Mouse (Mus musculus) B cell, adult 2 months (primary cell): ENCODE results near the gene Furin.

Experiments used
- DNase-seq, 2 experiments: peaks; one replicate each; pipeline ENCODE4 v3.0.0; 2022

Furin gene

GRCm38 (mm10) chr7:80370649-80371040 lies 34.6 kb downstream of the Furin start:
- DNase-seq: peak; percentile 84 to 85

- DNase-seq: no peak
Observed at GRCm38 (mm10) chr7:80369967-80370431, 35.2 kb downstream of the Furin start.

GRCm38 (mm10) chr7:80369461-80369860 lies 35.8 kb downstream of the Furin start:
- DNase-seq: peak in 1 of 2 experiments; percentile 46

- DNase-seq: peak; percentile 37 to 47
Observed at GRCm38 (mm10) chr7:80368635-80369421, 36.4 kb downstream of the Furin start.

GRCm38 (mm10) chr7:80368009-80368408 lies 37.2 kb downstream of the Furin start:
- no peak for DNase-seq

GRCm38 (mm10) chr7:80367232-80367631 lies 38.0 kb downstream of the Furin start:
- DNase-seq: no peak

GRCm38 (mm10) chr7:80365759-80366158 lies 39.5 kb downstream of the Furin start:
- DNase-seq: no peak

GRCm38 (mm10) chr7:80360435-80360834 lies 44.8 kb downstream of the Furin start:
- no peak for DNase-seq

- DNase-seq: no peak
Observed at GRCm38 (mm10) chr7:80358039-80358438, 47.2 kb downstream of the Furin start.

GRCm38 (mm10) chr7:80357156-80357555 lies 48.1 kb downstream of the Furin start:
- DNase-seq: no peak

GRCm38 (mm10) chr7:80356351-80356750 lies 48.9 kb downstream of the Furin start:
- DNase-seq: no peak

- DNase-seq: no peak
Observed at GRCm38 (mm10) chr7:80352920-80353319, 52.3 kb downstream of the Furin start.

- DNase-seq: no peak
Observed at GRCm38 (mm10) chr7:80350808-80351207, 54.4 kb downstream of the Furin start.

- no peak for DNase-seq
Observed at GRCm38 (mm10) chr7:80347670-80348586, 57.3 kb downstream of the Furin start.

- DNase-seq: no peak
Observed at GRCm38 (mm10) chr7:80346830-80347229, 58.4 kb downstream of the Furin start.

GRCm38 (mm10) chr7:80346173-80346572 lies 59.1 kb downstream of the Furin start:
- no peak for DNase-seq

- no peak for DNase-seq
Observed at GRCm38 (mm10) chr7:80343270-80344018, 61.8 kb downstream of the Furin start.

GRCm38 (mm10) chr7:80342858-80343257 lies 62.4 kb downstream of the Furin start, which contains the start of gene Hddc3:
TSS of gene Hddc3 (plus strand) at chr7:80343104.
- DNase-seq: peak; percentile 98

GRCm38 (mm10) chr7:80341793-80342192 lies 63.4 kb downstream of the Furin start:
- no peak for DNase-seq

GRCm38 (mm10) chr7:80340793-80341192 lies 64.4 kb downstream of the Furin start, which contains the start of gene Unc45a:
TSS of gene Unc45a (minus strand) at chr7:80341005.
- peak; percentile 77 to 80 for DNase-seq

- DNase-seq: peak; percentile 96
Observed at GRCm38 (mm10) chr7:80339793-80340628, 65.2 kb downstream of the Furin start.

- DNase-seq: peak; percentile 25 to 32
Observed at GRCm38 (mm10) chr7:80339371-80339770, 65.9 kb downstream of the Furin start.
